Mouse (Mus musculus) bone marrow, adult 2 months (tissue): ENCODE results near the gene Zfp706.

ENCODE experiments used
- CTCF ChIP-seq: fragments of 200-500 bp; IDR thresholded peaks from 2 replicates; pipeline ENCODE4 v1.5.1; 2011; ENCODE audit warnings: low read length, control low read depth; ENCODE audit not compliant: control insufficient read depth, insufficient read depth
- POLR2A ChIP-seq: fragments of 200-500 bp; IDR thresholded peaks from 2 replicates; pipeline ENCODE4 v1.6.1; 2011; ENCODE audit warnings: low read depth, mild to moderate bottlenecking, control low read depth, low read length, borderline replicate concordance; ENCODE audit not compliant: control insufficient read depth

GRCm38 (mm10) chr15:37038666-37039065 is 31.1 kb upstream of the Zfp706 start:
- no peak for TF ChIP-seq POLR2A
- TF ChIP-seq CTCF: no peak
